Mouse (Mus musculus) adrenal gland, adult 10 weeks (tissue): ENCODE data around the gene Cd79a. TPM values are rescaled to one million over a fixed set of nuclear protein-coding genes. Genes with fewer than 3 reads are reported as not detected.

Source experiments
- polyA plus RNA-seq: library from polyadenylated mRNA; stranded (reverse); fragments of 350-450 nt; fragmentation: Illumina TruSeq; extraction: RNeasy Lipid Tissue Mini Kit (QIAGEN cat#74804); gene quantifications from one replicate; pipeline ENCODE4 v1.2.3, GENCODE M21; 2014; ENCODE audit warnings: low read depth, low replicate concordance

Cd79a gene
- not detected for polyA plus RNA-seq

DNA sequence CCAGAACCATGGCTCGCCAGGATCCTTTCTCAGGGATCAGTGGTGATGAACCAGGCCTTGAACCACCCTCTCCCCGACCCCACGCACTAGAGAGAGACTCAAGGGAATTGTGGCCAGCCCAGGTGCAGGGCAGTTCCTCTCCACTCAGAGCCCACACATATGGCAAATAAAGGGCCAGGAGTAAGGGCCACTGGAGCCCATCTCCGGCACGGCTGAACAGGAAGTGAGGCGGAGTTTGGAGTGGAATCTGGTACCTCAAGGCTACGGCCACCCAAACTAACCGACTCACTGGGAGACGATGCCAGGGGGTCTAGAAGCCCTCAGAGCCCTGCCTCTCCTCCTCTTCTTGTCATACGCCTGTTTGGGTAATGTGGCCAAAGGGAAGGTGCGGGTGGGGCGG lies at the start of gene Cd79a:
TSS of gene Cd79a (plus strand) at position 158 of the 400 bp plus-strand sequence.

DNA sequence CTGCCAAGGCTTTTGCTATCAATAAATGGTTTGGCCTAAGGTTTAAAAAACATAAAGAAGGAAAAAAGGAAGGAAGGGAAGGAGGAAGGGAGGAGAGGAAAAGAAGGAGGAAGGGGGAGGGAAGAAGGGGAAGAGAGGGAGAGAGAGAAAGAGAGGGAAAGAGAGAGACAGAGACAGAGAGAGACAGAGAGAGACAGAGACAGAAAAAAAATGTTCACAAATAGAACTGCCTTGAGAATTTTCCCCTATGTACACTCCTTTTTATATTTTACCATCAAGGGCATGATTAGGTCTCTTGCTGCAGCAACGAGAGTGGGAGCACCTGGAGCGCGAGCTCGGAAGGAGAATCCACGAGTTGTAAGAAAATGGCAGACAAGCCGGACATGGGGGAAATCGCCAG lies 35.3 kb upstream of the Cd79a start, which contains the start of gene Gm9844:
TSS of gene Gm9844 (plus strand) at position 301 of the 400 bp plus-strand sequence.

DNA sequence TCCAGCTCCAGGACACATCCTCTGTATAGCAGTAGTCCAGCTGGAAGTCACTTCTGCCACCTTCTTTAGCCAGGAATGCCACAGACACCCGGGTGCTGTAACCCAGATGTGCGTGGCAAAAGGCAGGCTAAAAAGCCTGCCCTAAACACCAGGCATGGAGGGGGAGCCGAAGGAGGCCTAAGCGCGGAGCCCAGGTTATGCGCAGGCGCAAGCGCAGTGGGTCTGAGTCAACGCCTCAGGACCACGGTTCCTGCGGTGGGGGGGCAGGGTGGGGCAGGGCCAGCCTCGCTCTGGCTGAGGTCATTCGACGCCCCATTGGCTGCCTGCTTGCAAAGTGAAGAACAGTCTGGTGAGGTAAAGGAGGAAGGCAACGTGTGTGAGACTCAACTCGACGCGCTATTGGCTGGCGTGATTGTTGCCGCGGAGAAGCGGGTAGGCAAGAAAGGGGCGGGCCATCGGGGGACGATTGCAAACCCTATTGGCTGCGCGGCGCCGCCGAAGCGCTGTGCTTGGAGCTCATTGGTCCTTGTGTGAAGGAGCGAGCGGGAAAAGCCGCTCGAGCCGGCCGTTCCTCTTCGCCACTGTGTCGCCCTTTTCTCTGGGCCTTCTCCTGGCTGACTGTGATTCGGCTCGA lies 27.5 kb upstream of the Cd79a start, which contains the start of the genes Lypd4 and Dmrtc2:
TSS of gene Lypd4 (minus strand) at position 410 of the 634 bp plus-strand sequence.
TSS of gene Dmrtc2 (plus strand) at position 526 of the 634 bp plus-strand sequence.

DNA sequence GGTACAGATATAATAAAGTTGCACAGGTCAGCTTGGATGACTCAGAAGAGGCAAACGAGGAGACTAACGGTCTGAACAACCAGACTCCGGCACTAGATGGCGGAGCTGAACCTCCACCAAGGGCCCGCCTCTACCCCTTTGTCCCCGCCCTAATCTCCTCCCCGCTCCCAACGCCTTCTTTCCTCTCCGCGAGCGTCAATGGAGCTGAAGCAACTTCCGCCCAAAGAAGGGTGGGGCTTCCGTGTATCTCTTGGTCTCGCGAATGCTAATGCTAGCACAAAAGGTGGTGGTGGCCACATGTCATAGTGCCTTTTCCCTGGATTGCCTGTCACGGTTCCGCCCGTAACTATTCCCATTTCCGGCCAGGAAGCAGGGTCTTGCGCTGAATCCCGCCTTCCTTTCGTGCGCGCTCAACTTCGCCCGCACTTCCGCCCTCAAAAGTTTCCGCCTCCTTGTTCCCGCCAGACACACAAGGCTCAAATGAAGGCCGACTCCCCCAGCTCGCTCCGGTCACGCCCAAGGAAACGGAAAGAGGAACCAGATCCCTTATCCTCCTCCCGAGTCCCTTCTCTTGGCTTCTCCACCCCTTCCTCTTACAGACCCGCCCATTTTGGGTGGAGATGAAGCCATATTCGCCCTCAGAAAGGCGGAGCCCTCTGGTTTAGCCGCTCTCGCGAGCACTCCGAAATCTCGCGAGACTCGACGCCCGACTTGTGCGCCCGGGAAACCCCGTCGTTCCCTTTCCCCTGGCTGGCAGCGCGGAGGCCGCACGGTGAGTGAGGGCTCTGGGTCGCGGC lies 13.1 kb upstream of the Cd79a start, which contains the start of gene Rps19:
TSS of gene Rps19 (plus strand) at position 476 of the 797 bp plus-strand sequence.

GRCm38 (mm10) chr7:24902630-24903443 lies 5.7 kb downstream of the Cd79a start, which contains the start of gene Arhgef1:
Arhgef1 (plus strand) TSS chr7:24902912.

GRCm38 (mm10) chr7:24944257-24944950 lies 47.2 kb downstream of the Cd79a start, which contains the start of gene Gm4881:
Gm4881 (minus strand) TSS chr7:24944494.

Other genes starting within 250 kb of the Cd79a start
- not detected for gene Tex101, start 220.7 kb upstream of the Cd79a start, polyA plus RNA-seq
- not detected for gene BC049730, start 188.1 kb upstream of the Cd79a start, polyA plus RNA-seq
- not detected for gene Gm4763, start 170.5 kb upstream of the Cd79a start, polyA plus RNA-seq
- gene Cd177, start 137.1 kb upstream of the Cd79a start, polyA plus RNA-seq, result not detected
- gene Ceacam10, start 120.2 kb upstream of the Cd79a start, polyA plus RNA-seq, result not detected
- not detected for gene Gm9844, start 35.2 kb upstream of the Cd79a start, polyA plus RNA-seq
- gene Lypd4, start 27.4 kb upstream of the Cd79a start, polyA plus RNA-seq, result not detected
- not detected for gene Dmrtc2, start 27.3 kb upstream of the Cd79a start, polyA plus RNA-seq
- 19.2 TPM for gene Rps19, start 13.0 kb upstream of the Cd79a start, polyA plus RNA-seq
- gene Arhgef1, start 5.5 kb downstream of the Cd79a start, polyA plus RNA-seq, result 1.0 TPM
- gene Gm4881, start 47.1 kb downstream of the Cd79a start, polyA plus RNA-seq, result not detected
- not detected for gene Rabac1, start 75.4 kb downstream of the Cd79a start, polyA plus RNA-seq
- 3.7 TPM for gene Atp1a3, start 108.6 kb downstream of the Cd79a start, polyA plus RNA-seq
- gene Grik5, start 175.0 kb downstream of the Cd79a start, polyA plus RNA-seq, result not detected
- 0.99 TPM for gene Zfp574, start 175.2 kb downstream of the Cd79a start, polyA plus RNA-seq